Mouse (Mus musculus): ENCODE results near the gene Bcl7a. TPM values are rescaled to one million over a fixed set of nuclear protein-coding genes. Genes with fewer than 3 reads are reported as not detected.

Gene Bcl7a
- polyA plus RNA-seq, 1 experiment from 2014 or later = 7.7 TPM

- H3K27me3 ChIP-seq (replicated peaks; ENCODE audit: insufficient read depth, low read length) = no peaks in the 10 kb centered on the region
- H3K4me1 ChIP-seq (ENCODE audit: insufficient read depth, low read depth, low read length) = peaks cover 16% of the 10 kb centered on the region
- H3K4me3 ChIP-seq (ENCODE audit: low read depth, low read length) = peak overlapping the region; percentile 89
- peak overlapping the region; percentile 96 for H3K27ac ChIP-seq (ENCODE audit: low read length)
- peak overlapping the region; percentile 66 for H3K9ac ChIP-seq (replicated peaks; ENCODE audit: low read depth)
- no peak for TF ChIP-seq CTCF (IDR thresholded peaks at IDR 0.05)
- TF ChIP-seq EP300 (IDR thresholded peaks at IDR 0.05) = no peak
- under 1% methylated on average over 45 of the region's 87 CpGs for WGBS
- ATAC-seq (peak; percentile 36), DNase-seq (ENCODE audit: low spot score) (peak; percentile 74)
- H3K36me3 ChIP-seq (ENCODE audit: insufficient read depth, low read length) = no peaks in the 10 kb centered on the region
- H3K4me2 ChIP-seq (replicated peaks; ENCODE audit: low read depth, low read length) = peak overlapping the region; percentile 96
- no peaks in the 10 kb centered on the region for H3K9me3 ChIP-seq (ENCODE audit: low read length)
Observed at GRCm38 (mm10) chr5:123344963-123345852, 1.6 kb downstream of the Bcl7a start.

- no peaks in the 10 kb centered on the region for H3K36me3 ChIP-seq (ENCODE audit: insufficient read depth, low read length)
- H3K4me3 ChIP-seq (ENCODE audit: low read depth, low read length) = peak overlapping the region; percentile 89
- H3K4me2 ChIP-seq (replicated peaks; ENCODE audit: low read depth, low read length) = peak overlapping the region; percentile 96
- H3K9ac ChIP-seq (replicated peaks; ENCODE audit: low read depth) = peak overlapping the region; percentile 66; the same call in 1 of the 2 replicates
- 4% methylated on average over 22 of the region's 22 CpGs for WGBS
- no peaks in the 10 kb centered on the region for H3K9me3 ChIP-seq (ENCODE audit: low read length)
- peaks cover 16% of the 10 kb centered on the region for H3K4me1 ChIP-seq (ENCODE audit: insufficient read depth, low read depth, low read length)
- no peaks in the 10 kb centered on the region for H3K27me3 ChIP-seq (replicated peaks; ENCODE audit: insufficient read depth, low read length)
- TF ChIP-seq EP300 (IDR thresholded peaks at IDR 0.05) = no peak
- TF ChIP-seq CTCF (IDR thresholded peaks at IDR 0.05) = no peak
- ATAC-seq (peak; percentile 64), DNase-seq (ENCODE audit: low spot score) (peak; percentile 90)
- peak overlapping the region; percentile 96 for H3K27ac ChIP-seq (ENCODE audit: low read length)
Observed at GRCm38 (mm10) chr5:123345853-123346654, 2.4 kb downstream of the Bcl7a start.

GRCm38 (mm10) chr5:123346701-123347270 lies 3.2 kb downstream of the Bcl7a start:
- TF ChIP-seq EP300 (IDR thresholded peaks at IDR 0.05) = no peak
- no peak for TF ChIP-seq CTCF (IDR thresholded peaks at IDR 0.05)
- DNase-seq (ENCODE audit: low spot score) (peak; percentile 24), ATAC-seq (no peak)
- H3K4me3 ChIP-seq (ENCODE audit: low read depth, low read length) = peak overlapping the region; percentile 89; the same call in 1 of the 2 replicates
- H3K27ac ChIP-seq (ENCODE audit: low read length) = peak overlapping the region; percentile 96
- peaks cover 16% of the 10 kb centered on the region for H3K4me1 ChIP-seq (ENCODE audit: insufficient read depth, low read depth, low read length)
- no peaks in the 10 kb centered on the region for H3K27me3 ChIP-seq (replicated peaks; ENCODE audit: insufficient read depth, low read length)
- H3K36me3 ChIP-seq (ENCODE audit: insufficient read depth, low read length) = no peaks in the 10 kb centered on the region
- peak overlapping the region; percentile 34; the same call in 1 of the 2 replicates for H3K9ac ChIP-seq (replicated peaks; ENCODE audit: low read depth)
- H3K4me2 ChIP-seq (replicated peaks; ENCODE audit: low read depth, low read length) = peak overlapping the region; percentile 96
- 55% methylated on average over 7 of the region's 7 CpGs for WGBS
- H3K9me3 ChIP-seq (ENCODE audit: low read length) = no peaks in the 10 kb centered on the region

GRCm38 (mm10) chr5:123347985-123348384 lies 4.4 kb downstream of the Bcl7a start:
- H3K27ac ChIP-seq (ENCODE audit: low read length) = no peak overlapping the region
- H3K4me2 ChIP-seq (replicated peaks; ENCODE audit: low read depth, low read length) = no peak overlapping the region
- H3K4me3 ChIP-seq (ENCODE audit: low read depth, low read length) = no peak overlapping the region
- TF ChIP-seq EP300 (IDR thresholded peaks at IDR 0.05) (no peak), CTCF (IDR thresholded peaks at IDR 0.05) (no peak)
- DNase-seq (ENCODE audit: low spot score) (no peak), ATAC-seq (no peak)
- H3K27me3 ChIP-seq (replicated peaks; ENCODE audit: insufficient read depth, low read length) = no peaks in the 10 kb centered on the region
- H3K9me3 ChIP-seq (ENCODE audit: low read length) = no peaks in the 10 kb centered on the region
- peaks cover 16% of the 10 kb centered on the region for H3K4me1 ChIP-seq (ENCODE audit: insufficient read depth, low read depth, low read length)
- H3K9ac ChIP-seq (replicated peaks; ENCODE audit: low read depth) = no peak overlapping the region
- H3K36me3 ChIP-seq (ENCODE audit: insufficient read depth, low read length) = no peaks in the 10 kb centered on the region
- WGBS = 64% methylated on average over 2 of the region's 2 CpGs

- H3K4me3 ChIP-seq (ENCODE audit: low read depth, low read length) = no peak overlapping the region
- no peaks in the 10 kb centered on the region for H3K36me3 ChIP-seq (ENCODE audit: insufficient read depth, low read length)
- DNase-seq (ENCODE audit: low spot score) = peak; percentile 55
- H3K9me3 ChIP-seq (ENCODE audit: low read length) = no peaks in the 10 kb centered on the region
- ATAC-seq = no peak
- 50% methylated on average over 10 of the region's 10 CpGs for WGBS
- H3K9ac ChIP-seq (replicated peaks; ENCODE audit: low read depth) = no peak overlapping the region
- H3K27me3 ChIP-seq (replicated peaks; ENCODE audit: insufficient read depth, low read length) = no peaks in the 10 kb centered on the region
- peaks cover 13% of the 10 kb centered on the region for H3K4me1 ChIP-seq (ENCODE audit: insufficient read depth, low read depth, low read length)
- no peak overlapping the region for H3K27ac ChIP-seq (ENCODE audit: low read length)
- TF ChIP-seq CTCF (IDR thresholded peaks at IDR 0.05) (peak; percentile 57), EP300 (IDR thresholded peaks at IDR 0.05) (no peak)
- H3K4me2 ChIP-seq (replicated peaks; ENCODE audit: low read depth, low read length) = no peak overlapping the region
Observed at GRCm38 (mm10) chr5:123350386-123350785, 6.8 kb downstream of the Bcl7a start.

- Histone ChIP-seq H3K9ac (replicated peaks; ENCODE audit: low read depth) (no peak overlapping the region), H3K27me3 (replicated peaks; ENCODE audit: insufficient read depth, low read length) (no peaks in the 10 kb centered on the region), H3K9me3 (ENCODE audit: low read length) (no peaks in the 10 kb centered on the region), H3K4me2 (replicated peaks; ENCODE audit: low read depth, low read length) (peak overlapping the region; percentile 15), H3K4me3 (ENCODE audit: low read depth, low read length) (no peak overlapping the region), H3K4me1 (ENCODE audit: insufficient read depth, low read depth, low read length) (no peaks in the 10 kb centered on the region), H3K36me3 (ENCODE audit: insufficient read depth, low read length) (peaks cover 9% of the 10 kb centered on the region; the same call in 1 of the 2 replicates), H3K27ac (ENCODE audit: low read length) (peak overlapping the region; percentile 86)
- WGBS = 60% methylated on average over 11 of the region's 11 CpGs
- DNase-seq (ENCODE audit: low spot score) (peak; percentile 92), ATAC-seq (peak; percentile 97)
- peak; percentile 73 for TF ChIP-seq EP300 (IDR thresholded peaks at IDR 0.05)
- TF ChIP-seq CTCF (IDR thresholded peaks at IDR 0.05) = no peak
Observed at GRCm38 (mm10) chr5:123355918-123356317, 12.3 kb downstream of the Bcl7a start.

Data from lung, postnatal 0 days (tissue).